Mouse (Mus musculus) lung, postnatal 0 days (tissue): ENCODE results near the gene Gpc5. TPM values are rescaled to one million over a fixed set of nuclear protein-coding genes. Genes with fewer than 3 reads are reported as not detected.

Experiments
- ATAC-seq: fragments of 200-750 bp; cut with Nextera tagmentation; 2 replicates; pipeline ENCODE4 v1.8.0; 2017; ENCODE audit warnings: moderate library complexity
- DNase-seq: peaks from one replicate; pipeline ENCODE4 v3.0.0-alpha.2; 2016; ENCODE audit warnings: low spot score
- H3K27ac ChIP-seq: fragments of 300-500 bp; sonication (generic); 2 replicates; pipeline ENCODE4 v1.5.1; 2014; ENCODE audit warnings: antibody characterized with exemption, mild to moderate bottlenecking, low read length, mixed read lengths
- H3K27me3 ChIP-seq: fragments of 300-500 bp; sonication (generic); replicated peaks from 2 replicates; pipeline ENCODE4 v1.6.1; 2014; ENCODE audit warnings: low read length, mixed read lengths; ENCODE audit not compliant: insufficient read depth
- H3K36me3 ChIP-seq: fragments of 300-500 bp; sonication (generic); 2 replicates; pipeline ENCODE4 v1.6.1; 2014; ENCODE audit warnings: low read length, mixed read lengths; ENCODE audit not compliant: insufficient read depth
- H3K4me1 ChIP-seq: fragments of 300-500 bp; sonication (generic); 2 replicates; pipeline ENCODE4 v1.6.1; 2014; ENCODE audit warnings: antibody characterized with exemption, low read depth, low read length, mixed read lengths; ENCODE audit not compliant: insufficient read depth
- H3K4me2 ChIP-seq: fragments of 300-500 bp; sonication (generic); replicated peaks from 2 replicates; pipeline ENCODE4 v1.6.1; 2014; ENCODE audit warnings: low read depth, mild to moderate bottlenecking, low read length, moderate library complexity, mixed read lengths
- H3K4me3 ChIP-seq: fragments of 300-500 bp; sonication (generic); 2 replicates; pipeline ENCODE4 v1.5.1; 2014; ENCODE audit warnings: low read depth, low read length
- H3K9ac ChIP-seq: fragments of 300-500 bp; sonication (generic); replicated peaks from 2 replicates; pipeline ENCODE4 v1.6.1; 2014; ENCODE audit warnings: low read depth, mild to moderate bottlenecking
- H3K9me3 ChIP-seq: fragments of 300-500 bp; sonication (generic); 2 replicates; pipeline ENCODE4 v1.6.1; 2016; ENCODE audit warnings: low read length, mixed read lengths
- CTCF ChIP-seq: IDR thresholded peaks from 2 replicates; pipeline ENCODE4 v1.5.1; 2016; ENCODE audit warnings: antibody characterized with exemption, mild to moderate bottlenecking
- EP300 ChIP-seq: IDR thresholded peaks from 2 replicates; pipeline ENCODE4 v1.6.1; 2016; ENCODE audit warnings: antibody characterized with exemption, mild to moderate bottlenecking, control low read depth
- WGBS: fragments of 180-500 bp; shearing (Covaris S2); extraction: QIAGEN DNeasy Blood & Tissue Kit; methylation state at CpG from one replicate; pipeline ENCODE4 v1.1.7; 2014; 5-methylcytosine and 5-hydroxymethylcytosine counted together
- polyA plus RNA-seq: library from polyadenylated mRNA; unstranded; fragments of >200 nt; fragmentation: Nextera tagmentation; extraction: Ambion mirVana; gene quantifications from 2 replicates; pipeline ENCODE4 v1.2.1, GENCODE M21; 2015

Gpc5 gene
- polyA plus RNA-seq, 1 experiment from 2014 or later, result 0.16 TPM

DNA sequence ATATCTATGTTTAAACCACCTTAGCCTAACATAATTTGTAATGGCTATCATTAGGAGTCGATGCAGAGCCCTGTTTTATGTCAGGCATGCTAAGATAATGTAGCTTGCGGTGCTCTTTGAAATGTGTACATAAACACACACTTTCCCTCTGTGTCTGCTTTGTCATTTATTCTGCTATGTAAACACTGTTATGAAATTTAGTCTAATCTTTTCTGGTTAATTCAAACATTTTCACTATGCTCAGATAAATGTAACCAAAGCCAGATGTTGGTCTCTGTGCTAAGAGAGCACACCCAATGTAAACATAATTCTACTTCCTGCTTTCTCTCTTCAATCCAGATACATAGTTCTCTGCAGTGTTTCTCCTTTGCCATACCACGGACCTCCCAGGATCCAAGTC is 1256.5 kb downstream of the Gpc5 start:
- DNase-seq, result no peak
- Histone ChIP-seq H3K4me2 (no peak overlapping the region), H3K4me1 (no peaks in the 10 kb centered on the region), H3K9ac (no peak overlapping the region), H3K27me3 (no peaks in the 10 kb centered on the region), H3K27ac (no peak overlapping the region), H3K36me3 (no peaks in the 10 kb centered on the region), H3K9me3 (no peaks in the 10 kb centered on the region), H3K4me3 (no peak overlapping the region)
- no peak for TF ChIP-seq EP300
- TF ChIP-seq CTCF, result no peak
- WGBS, result 25% methylated on average over 3 of the region's 3 CpGs
- no peak for ATAC-seq

GRCm38 (mm10) chr14:116384602-116385001 is 1292.6 kb downstream of the Gpc5 start:
- no peak for TF ChIP-seq EP300
- TF ChIP-seq CTCF, result no peak
- ATAC-seq (no peak), DNase-seq (no peak)
- H3K36me3 ChIP-seq, result no peaks in the 10 kb centered on the region
- no peaks in the 10 kb centered on the region for H3K4me1 ChIP-seq
- H3K9ac ChIP-seq, result no peak overlapping the region
- H3K27me3 ChIP-seq, result no peaks in the 10 kb centered on the region
- H3K4me3 ChIP-seq, result no peak overlapping the region
- WGBS, result 73% methylated on average over 2 of the region's 2 CpGs
- H3K27ac ChIP-seq, result no peak overlapping the region
- no peak overlapping the region for H3K4me2 ChIP-seq
- H3K9me3 ChIP-seq, result no peaks in the 10 kb centered on the region

- DNase-seq (no peak), ATAC-seq (no peak)
- Histone ChIP-seq H3K9me3 (no peaks in the 10 kb centered on the region), H3K27ac (no peak overlapping the region), H3K36me3 (no peaks in the 10 kb centered on the region), H3K9ac (no peak overlapping the region), H3K4me3 (no peak overlapping the region), H3K4me1 (no peaks in the 10 kb centered on the region), H3K4me2 (no peak overlapping the region), H3K27me3 (no peaks in the 10 kb centered on the region)
- no peak for TF ChIP-seq CTCF
- 70% methylated on average over 3 of the region's 3 CpGs for WGBS
Observed at GRCm38 (mm10) chr14:116415511-116415910, 1323.5 kb downstream of the Gpc5 start.

GRCm38 (mm10) chr14:116448219-116448618 is 1356.2 kb downstream of the Gpc5 start:
- H3K4me1 ChIP-seq, result no peaks in the 10 kb centered on the region
- WGBS, result 17% methylated on average over 4 of the region's 4 CpGs
- TF ChIP-seq EP300 (no peak), CTCF (no peak)

GRCm38 (mm10) chr14:116453356-116453755 is 1361.3 kb downstream of the Gpc5 start:
- no peak overlapping the region for H3K4me2 ChIP-seq
- WGBS, result 76% methylated on average over 3 of the region's 3 CpGs
- no peaks in the 10 kb centered on the region for H3K36me3 ChIP-seq
- no peaks in the 10 kb centered on the region for H3K4me1 ChIP-seq
- no peaks in the 10 kb centered on the region for H3K9me3 ChIP-seq
- TF ChIP-seq CTCF (no peak), EP300 (no peak)
- no peak overlapping the region for H3K27ac ChIP-seq
- H3K27me3 ChIP-seq, result no peaks in the 10 kb centered on the region
- ATAC-seq (no peak), DNase-seq (no peak)
- H3K4me3 ChIP-seq, result no peak overlapping the region
- no peak overlapping the region for H3K9ac ChIP-seq

More at GRCm38 (mm10) chr14:116448219-116448618, 1356.2 kb downstream of the Gpc5 start:
- DNase-seq (no peak), ATAC-seq (no peak)
- no peak overlapping the region for H3K9ac ChIP-seq
- no peaks in the 10 kb centered on the region for H3K36me3 ChIP-seq
- H3K27ac ChIP-seq, result no peak overlapping the region
- H3K4me2 ChIP-seq, result no peak overlapping the region
- H3K27me3 ChIP-seq, result no peaks in the 10 kb centered on the region
- no peaks in the 10 kb centered on the region for H3K9me3 ChIP-seq
- H3K4me3 ChIP-seq, result no peak overlapping the region

DNA sequence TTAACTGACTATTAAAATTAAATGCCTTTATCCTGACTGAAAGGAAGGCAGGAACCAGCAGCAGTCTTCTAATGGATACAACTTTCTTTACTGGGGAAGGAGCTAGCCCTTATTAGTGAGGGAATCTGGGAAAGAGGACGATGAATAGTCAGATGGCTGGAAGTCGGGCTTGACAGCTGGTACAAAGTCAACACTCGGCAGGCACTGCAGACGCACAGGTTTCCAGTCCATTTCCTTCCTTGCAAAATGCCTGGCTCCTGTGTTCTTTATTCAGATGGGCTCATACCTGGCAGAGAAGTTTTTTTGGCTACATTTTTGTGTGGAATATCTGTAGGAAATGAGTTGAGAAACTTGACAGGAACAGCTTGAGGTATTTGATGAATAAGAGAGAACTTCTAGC is 1364.2 kb downstream of the Gpc5 start:
- TF ChIP-seq EP300, result no peak
- no peak for TF ChIP-seq CTCF
- ATAC-seq (no peak), DNase-seq (no peak)
- H3K4me3 ChIP-seq, result no peak overlapping the region
- H3K36me3 ChIP-seq, result no peaks in the 10 kb centered on the region
- no peak overlapping the region for H3K9ac ChIP-seq
- no peaks in the 10 kb centered on the region for H3K4me1 ChIP-seq
- no peaks in the 10 kb centered on the region for H3K27me3 ChIP-seq
- H3K9me3 ChIP-seq, result no peaks in the 10 kb centered on the region
- no peak overlapping the region for H3K4me2 ChIP-seq
- no peak overlapping the region for H3K27ac ChIP-seq
- 33% methylated on average over 4 of the region's 4 CpGs for WGBS
